Mouse (Mus musculus): ENCODE data around the gene Pfn4.
A peak's percentile ranks its signal among the peaks of the same experiment; 100 is the strongest.
"Not testable (repeated sequence)": the region's sequence is repeated elsewhere in the genome, so short reads cannot be mapped to it uniquely, and the experiment has no call there.

Pfn4 gene

DNA sequence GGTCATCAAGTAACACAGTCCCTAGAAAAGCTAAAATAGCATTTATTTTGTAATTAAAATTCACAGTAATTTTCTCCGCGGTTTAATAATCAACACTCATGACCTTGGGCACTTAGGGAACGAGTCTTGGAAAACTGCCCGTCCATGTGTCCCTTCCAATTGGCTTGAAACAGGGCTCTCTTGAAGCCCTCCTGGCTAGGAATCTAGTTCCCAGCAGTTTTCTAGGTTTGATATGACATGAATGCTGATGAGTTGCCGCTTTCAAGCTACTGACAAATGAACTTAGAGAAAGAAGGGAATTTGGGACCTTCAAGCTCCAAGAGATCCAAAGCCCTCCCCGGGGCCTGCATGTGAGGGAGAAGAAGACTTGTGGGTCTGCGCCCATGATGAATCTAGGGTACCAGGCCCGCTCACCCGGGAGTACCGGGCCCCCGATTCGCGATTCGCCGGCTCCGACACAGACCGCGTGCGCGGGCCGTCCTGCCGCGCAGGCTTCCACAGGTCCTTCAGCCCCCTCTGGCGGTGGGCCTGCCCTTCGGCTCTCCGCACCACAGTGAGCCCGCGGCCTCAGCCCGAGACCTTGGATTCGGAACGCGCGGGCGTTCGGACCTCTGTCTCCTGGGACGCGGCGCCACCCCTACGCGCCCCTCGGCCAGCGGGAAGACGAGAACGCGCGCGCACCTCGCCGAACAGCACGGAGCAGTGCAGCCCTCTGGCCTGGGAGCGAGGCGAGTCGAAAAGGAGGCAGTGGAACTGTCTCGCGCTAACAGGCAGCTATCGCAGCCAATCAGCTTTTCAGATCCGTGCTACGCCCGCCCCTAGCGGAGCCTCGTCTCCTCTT is at the start of gene Pfn4, which contains the start of gene Fam228b:
Gene Pfn4 (plus strand): TSS at position 531 of the 841 bp plus-strand sequence.
Gene Fam228b (minus strand): TSS at position 776 of the 841 bp plus-strand sequence.
- peak; percentile 95 to 99 for DNase-seq (ENCODE audit: low spot score in 2 of 2)

DNA sequence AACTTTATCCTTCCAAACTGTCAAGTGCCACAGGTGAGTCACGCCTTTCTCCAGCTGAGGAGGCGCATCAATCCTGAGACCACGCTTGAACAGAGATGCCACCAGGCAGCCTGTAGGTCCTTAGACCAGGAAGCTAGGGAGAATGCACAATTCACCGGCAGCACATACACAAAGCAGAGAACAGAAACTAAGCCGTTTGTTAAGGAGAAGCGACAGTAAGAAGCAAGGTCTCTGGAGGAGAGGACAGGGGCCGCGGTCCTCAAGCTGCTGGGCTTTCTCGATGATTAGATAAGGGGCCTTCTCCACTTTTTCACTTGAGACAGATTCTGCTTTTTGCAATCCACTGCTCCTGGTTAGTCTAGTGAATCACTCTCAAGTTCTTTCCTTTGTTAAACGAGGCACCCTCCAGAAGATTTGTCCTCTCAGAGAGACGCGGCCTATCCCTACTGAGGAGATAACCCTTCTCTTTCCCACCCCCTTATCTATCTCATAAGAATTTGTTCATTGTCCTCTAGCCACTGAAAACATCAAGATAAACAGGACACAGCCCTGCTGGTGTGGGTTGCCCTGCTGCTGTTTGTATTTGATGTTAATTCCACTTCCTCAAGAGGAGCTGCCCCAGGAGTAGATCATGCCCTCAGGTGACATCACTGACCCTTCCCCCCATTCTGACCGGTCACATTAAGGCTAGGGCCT is 49.6 kb upstream of the Pfn4 start:
- DNase-seq (ENCODE audit: low spot score in 2 of 2) = no peak

DNA sequence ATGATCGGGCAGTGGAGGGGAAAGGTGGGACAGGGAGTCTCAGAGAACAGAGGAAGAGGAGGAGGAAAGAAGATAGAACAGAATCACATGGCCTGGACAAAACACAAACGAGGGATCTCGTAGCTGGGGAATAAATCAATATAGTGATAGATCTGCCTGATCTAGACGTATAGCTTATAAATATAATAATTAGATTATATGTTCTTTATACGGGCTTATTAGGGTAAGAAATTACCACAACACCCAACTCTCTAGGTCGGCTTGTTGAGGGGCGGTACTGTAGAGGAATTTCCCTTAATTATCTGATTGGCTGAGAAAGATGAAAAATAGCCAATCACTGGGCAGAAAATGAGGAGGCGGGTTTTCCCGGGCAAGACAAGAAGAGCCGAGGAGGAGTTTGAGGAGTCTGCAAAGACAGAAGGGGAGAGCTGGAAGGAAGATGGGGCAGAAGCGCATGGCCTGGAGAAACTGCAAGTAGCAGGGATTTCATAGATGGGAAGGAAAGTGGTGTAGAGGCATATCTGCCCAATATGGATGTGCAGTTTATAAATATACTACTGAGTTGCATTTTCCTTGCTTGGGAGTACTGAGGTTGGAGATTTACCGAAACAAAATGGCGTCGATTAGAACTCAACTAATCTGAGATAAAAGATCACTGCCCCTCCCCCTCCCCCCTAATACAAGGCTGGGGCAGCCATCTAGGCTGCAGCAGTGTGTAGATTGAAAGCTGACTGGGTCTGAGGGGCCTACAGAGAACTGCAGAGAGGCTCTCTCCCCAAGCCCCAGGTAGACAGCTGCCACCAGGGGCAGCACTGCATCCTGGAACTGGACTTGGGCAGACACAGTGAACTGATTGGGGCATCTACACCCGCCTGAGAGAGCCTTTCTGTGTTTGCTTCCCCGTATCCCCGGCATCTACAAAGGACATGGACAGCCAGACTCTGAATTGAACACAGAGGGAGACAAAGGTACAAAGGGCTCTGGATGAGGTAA is 48.8 kb upstream of the Pfn4 start:
- peak in 1 of 2 experiments; percentile 32 for DNase-seq (ENCODE audit: low spot score in 2 of 2)

DNA sequence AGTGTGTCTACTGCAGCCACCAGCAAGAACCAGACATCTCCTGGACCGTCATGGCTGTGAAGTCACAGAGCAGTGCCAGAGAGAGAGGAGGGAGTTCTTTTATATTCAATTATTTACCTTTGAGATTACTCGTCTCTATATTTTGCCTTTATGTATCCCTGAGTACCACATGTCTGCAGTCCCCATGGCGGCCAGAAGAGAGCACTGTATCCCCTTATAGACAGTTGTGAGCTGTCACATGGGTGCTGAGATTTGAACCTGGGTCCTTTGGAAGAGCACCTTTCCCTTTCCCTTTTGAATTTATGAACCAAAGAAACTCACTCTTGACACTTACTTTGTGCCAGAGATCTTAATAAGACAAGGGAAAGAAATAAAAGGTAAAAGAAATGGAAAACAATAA is 39.7 kb upstream of the Pfn4 start:
- no peak for DNase-seq (ENCODE audit: low spot score in 2 of 2)

DNA sequence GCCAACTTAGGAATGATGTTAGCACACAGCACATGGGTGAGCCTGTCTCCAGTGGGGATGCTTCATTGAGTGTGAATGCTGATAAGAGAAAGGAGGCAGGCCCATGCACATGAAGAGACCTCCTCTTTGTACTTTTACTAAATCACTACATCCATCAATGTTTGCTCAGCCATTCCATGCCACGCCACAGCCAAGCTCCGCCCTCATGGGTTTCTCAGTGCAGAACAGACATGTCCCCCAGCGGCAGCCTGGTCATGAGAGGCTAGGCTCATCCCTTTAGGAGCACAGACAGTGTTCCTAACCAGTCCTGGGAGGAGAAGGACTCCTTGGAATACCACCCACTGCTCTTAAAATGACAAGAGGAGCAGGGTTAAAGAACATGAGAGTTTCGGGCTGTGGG is 37.2 kb upstream of the Pfn4 start:
- DNase-seq (ENCODE audit: low spot score in 2 of 2) = no peak

DNA sequence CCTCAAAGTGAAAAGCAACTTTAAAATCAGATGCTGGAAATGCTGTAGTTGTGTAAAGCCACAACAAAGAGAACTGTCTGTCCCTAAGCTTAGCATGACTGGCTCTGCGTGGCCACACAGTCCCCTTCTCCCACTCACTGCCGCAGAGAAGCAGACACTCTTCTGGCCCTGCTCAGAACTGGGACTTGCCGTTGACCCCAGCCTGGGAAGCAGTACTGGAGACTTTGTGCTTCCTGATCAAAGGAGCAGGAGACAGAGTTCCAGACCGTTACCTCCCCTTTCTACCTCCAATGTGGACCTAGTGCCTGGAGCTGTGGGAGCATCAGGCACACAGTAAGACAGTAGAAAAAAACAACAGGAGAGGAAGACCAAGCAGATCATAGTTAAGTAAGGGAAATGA is 36.5 kb upstream of the Pfn4 start:
- DNase-seq (ENCODE audit: low spot score in 2 of 2) = no peak

DNA sequence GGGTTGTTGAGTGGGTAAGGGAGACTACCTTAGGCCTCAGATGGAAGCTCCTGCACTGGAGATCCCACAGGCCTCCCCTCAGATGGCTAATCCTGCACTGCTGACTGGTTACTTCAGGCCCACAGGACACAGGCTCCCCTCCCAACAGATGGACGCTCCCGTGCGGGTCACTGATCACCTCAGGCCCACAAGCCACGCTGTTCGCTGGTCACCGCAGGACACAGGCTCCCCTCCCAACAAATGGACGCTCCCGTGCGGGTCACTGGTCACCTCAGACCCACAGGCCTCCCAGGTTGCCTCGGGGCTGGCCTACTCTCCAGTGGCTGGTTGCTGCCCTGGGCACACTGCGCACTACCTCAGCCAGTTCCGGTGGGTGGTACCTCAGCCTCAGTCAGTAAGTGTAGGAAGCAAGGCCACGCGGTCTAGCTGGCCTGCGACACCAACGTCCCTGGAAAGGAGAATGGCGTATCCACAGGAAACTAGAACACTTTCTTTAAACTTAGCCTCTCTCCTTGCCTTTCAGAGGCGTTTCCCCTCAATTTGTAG is 30.7 kb upstream of the Pfn4 start, which contains the start of gene Fam228a:
Gene Fam228a (minus strand): TSS at position 400 of the 546 bp plus-strand sequence.
- no peak for DNase-seq (ENCODE audit: low spot score in 2 of 2)

DNA sequence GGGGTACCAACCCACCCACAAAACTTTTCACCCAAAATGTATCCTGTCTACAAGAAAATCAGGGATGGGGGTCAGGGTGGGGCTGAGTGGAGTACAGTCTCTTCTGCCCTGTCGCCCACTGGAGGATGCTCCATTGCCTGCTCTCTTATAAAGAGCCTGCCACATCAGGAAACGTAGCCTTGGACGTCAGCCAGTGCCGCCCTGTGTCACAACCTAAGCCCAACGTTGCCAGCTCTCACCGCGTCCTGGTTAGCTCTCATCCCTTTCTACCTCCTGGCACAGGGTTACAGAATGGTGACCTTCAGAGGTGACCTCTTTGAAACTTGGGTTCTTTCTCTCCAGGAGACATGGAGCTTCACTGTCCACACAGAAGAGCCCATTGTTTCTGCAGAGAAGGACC is 28.0 kb upstream of the Pfn4 start:
- no peak for DNase-seq (ENCODE audit: low spot score in 2 of 2)

DNA sequence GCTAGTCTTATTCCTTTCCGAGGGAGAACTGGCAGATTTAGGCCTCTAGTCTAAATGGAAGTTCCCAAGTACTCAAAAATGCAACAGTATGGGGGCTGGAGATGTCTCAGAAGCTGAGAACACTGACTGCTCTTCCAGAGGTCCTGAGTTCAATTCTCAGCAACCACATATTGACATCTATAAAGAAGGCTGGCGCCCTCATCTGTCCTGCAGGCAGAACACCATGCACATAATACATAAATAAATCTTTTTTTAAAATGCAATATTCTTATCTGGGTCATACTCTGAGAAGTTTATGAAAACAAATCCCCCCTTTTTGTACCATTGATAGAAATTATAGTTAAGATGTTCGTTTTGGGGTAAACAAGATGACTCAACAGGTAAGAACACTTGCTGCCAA is 26.6 kb upstream of the Pfn4 start:
- DNase-seq (ENCODE audit: low spot score in 2 of 2) = no peak

DNA sequence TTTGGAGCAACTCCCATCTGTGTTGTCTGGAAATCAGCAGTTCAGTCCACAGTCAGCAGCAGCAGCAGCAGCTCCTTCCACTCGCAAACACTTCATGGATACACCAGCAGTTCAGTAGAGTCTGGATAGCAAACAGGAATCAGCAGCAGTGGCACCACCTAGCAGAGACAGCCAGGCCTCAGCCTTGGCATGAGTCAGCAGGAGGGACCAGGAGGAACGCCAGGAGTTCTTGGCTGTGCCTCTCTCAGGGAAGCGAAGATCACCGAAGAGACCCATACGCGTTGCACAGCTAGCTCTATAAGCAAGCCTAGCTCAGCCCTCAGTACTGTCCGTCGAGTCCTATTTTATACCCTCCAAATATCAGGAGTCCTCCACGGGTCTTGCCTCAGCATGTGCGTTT is 24.3 kb upstream of the Pfn4 start:
- no peak for DNase-seq (ENCODE audit: low spot score in 2 of 2)

DNA sequence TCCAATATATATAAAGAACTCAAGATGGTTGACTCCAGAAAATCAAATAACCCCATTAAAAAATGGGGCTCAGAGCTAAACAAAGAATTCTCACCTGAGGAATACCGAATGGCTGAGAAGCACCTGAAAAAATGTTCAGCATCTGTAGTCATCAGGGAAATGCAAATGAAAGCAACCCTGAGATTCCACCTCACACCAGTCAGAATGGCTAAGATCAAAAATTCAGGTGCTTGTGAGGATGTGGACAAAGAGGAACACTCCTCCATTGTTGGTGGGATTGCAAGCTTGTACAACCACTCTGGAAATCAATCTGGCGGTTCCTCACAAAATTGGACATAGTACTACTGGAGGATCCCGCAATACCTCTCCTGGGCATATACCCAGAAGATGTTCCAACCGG is 14.4 kb upstream of the Pfn4 start:
- DNase-seq (ENCODE audit: low spot score in 2 of 2) = not testable (repeated sequence)

DNA sequence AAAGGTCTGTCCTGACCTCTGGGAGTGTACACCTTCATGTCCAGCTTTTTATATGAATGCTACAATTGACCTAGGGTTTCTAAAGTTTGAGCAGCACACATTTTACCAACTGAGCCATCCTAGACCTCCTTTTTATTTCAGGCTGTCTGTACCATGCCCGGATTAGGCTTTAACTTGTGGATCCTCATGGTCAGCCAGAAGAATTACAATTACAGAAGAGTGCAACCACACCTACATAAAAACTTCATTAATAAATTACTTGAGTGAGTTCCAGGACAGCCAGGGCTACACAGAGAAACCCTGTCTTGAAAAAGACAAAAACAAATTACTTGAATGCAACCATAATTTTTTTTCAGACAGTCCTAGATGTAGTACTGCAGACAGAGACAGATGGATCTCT is 11.8 kb upstream of the Pfn4 start:
- DNase-seq (ENCODE audit: low spot score in 2 of 2) = no peak

DNA sequence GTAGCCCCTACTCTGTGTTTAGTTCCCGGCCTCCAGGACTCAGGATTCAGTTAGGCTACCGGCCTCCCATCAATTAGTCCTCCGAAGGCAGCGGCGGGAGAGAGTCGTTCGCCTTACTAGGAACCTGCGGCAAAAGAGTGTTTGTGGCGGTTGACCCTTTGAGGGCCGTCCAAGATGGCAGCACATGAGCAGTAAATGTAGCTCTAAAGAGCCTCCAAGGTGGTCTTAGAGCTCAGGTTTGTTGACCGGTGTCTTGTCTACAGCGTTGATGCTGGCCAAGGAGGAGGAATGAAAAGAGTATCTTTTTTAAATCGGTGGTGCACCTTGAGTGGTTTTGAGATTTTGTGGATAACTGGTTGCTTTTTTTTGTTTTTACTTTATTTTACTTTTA is 506 bp downstream of the Pfn4 start:
- no peak for DNase-seq (ENCODE audit: low spot score in 2 of 2)

DNA sequence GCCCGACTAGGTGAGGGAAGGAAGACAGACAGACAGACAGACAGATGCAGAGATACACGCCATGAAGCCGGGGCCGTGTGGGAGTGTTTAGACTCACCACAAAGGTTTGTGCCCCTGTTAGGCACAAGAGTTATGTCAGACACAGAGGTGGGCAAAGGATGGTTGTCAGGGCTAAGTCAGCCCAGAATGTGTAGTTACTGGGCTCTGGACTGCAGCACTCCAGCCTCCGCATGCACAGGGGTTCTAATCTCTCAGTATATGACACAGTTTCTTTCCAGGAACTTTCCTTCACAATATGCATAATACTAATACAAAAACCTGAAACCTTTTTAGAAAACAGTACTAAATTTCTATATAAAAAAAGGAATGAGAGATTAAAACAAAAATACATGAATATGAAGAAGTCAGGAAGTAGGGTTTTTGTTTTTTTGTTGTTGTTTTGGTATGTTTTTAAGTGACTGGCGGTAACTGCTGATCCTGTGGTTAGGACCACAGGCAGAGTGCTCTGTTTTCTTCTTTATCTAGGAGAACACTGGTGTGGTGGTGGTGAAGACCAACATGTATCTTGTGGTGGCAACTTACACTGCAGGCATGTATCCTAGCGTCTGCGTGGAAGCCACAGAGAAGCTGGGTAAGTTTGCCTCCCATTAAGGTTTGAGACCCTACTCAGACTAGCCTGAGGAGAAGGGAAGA is 6.2 kb downstream of the Pfn4 start:
- DNase-seq (ENCODE audit: low spot score in 2 of 2) = no peak

DNA sequence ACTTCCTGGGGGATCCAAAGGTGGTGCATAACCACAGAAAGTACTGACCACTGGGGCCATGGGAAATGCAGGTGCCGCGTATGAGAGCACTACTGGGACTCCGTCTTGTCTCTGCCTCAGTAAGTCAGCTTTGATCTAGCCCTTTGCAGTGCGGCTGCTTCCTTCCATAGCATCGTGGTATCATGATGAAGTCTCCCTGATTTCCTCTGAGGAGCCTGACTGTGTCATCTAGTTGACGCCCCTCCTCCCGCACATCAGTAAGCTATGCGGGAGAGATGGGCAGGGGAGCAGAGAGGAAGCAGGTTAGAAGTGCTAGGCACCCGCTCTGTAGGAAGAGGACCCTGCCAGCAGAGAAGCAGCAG is 6.7 kb downstream of the Pfn4 start:
- DNase-seq (ENCODE audit: low spot score in 2 of 2) = no peak

DNA sequence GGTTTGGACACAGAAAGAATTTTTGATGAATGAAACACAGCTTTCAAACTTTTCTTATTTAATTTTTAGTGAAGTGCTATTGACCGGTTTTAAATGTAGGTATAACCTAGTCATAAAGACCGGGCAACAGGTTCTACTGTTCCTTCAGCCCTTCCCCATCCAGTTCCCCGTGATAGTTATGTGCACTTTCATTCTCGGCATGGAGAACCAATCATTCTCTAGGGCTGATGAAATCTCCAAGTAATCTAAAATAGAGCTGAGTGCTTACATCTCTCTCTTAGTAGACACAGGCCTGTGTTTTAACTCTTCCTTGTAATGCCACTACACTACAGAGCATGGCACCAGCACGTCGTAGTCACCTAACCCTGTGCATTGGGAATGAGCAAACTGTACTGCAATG is 8.9 kb downstream of the Pfn4 start:
- no peak for DNase-seq (ENCODE audit: low spot score in 2 of 2)

DNA sequence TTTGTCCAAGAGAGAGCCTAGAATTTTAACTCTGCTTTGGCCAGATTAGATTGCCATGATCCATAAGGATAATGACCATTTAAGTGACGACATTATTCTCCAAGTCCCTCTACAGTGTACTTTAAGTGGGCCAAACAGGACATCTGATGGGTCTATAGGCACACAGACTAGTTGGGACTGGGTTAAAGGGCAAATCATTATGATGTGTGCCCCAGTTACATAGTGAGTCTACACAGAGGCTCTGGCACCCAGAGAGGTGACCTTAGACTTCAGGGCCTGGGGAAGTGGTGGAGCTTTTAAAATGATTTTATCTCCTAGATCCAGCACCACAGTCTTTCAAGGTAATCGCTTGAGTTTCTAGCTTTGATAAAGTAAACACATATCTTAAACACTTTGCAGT is 11.4 kb downstream of the Pfn4 start:
- no peak for DNase-seq (ENCODE audit: low spot score in 2 of 2)

DNA sequence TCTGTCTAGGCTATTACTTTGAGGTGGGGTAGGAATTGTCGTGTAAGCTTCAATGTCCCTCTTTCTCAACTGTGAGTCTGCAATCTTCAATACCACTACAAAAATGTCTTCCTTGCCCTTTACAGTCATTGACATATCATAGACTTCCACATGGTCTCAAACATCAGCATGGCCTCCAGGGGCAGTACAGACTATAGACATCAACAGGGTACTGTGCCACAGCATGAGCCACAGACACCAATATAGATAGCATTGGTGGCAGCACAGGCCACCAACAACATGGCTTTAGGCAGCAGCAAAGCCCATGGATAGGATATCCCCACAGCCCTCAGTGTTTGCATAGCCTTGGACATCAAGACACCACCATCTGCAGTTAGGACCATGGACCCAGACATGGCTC is 12.4 kb downstream of the Pfn4 start:
- DNase-seq (ENCODE audit: low spot score in 2 of 2) = no peak

DNA sequence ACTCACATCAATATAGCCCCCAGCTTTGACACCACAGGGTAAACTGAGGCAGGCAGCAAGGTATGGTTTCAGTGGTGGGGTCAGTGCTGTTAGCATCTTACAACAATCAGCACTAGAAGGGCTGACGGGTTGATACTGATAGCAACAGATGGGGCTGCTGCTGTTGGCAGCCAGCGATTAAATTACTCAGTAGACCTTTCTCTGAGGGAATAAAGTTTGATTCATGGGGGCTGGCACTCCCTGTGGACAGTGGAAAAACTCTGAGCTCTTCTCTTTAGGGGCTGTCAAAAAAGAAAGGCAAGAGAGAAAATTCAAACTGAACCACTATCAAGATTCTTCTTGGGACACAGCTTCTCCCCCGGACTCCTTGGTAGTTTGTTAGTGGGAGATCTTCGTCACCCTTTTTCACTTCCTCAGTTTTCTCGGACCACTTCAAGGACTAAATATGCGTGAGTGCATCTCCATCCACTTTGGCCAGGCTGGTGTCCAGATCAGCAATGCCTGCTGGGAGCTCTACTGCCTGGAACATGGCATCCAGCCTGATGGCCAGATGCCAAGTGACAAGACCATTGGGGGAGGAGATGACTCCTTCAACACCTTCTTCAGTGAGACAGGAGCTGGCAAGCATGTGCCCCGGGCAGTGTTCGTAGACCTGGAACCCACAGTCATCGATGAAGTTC is 13.0 kb downstream of the Pfn4 start:
- DNase-seq (ENCODE audit: low spot score in 2 of 2) = not testable (repeated sequence)

DNA sequence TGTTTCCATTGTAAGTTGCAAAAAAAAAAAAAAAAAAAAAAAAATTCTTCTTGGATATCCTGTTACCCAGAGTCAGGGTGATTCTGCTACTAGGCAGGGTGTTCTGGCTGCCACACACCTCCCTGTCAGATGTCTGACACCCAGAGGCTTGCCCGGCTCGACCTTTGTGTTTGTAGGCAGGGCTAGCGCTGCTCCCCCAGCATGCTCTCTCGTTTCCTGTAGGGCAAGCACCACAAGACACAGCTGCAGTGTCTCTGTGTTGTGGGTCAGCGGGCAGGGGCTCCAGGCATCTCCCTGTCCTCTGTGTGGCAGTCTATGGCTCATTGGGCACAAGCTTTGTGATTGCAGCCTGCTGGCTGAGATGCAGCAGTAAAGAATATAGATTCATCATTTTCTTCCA is 14.8 kb downstream of the Pfn4 start:
- peak in 1 of 2 experiments; percentile 25 for DNase-seq (ENCODE audit: low spot score in 2 of 2)

Data from spleen, postnatal 10 days (tissue).